Mouse (Mus musculus) testis, adult 2 months (tissue): ENCODE results near the gene Tmem131l.

Experiments used
- CTCF ChIP-seq: fragments of 200-500 bp; IDR thresholded peaks from 2 replicates; pipeline ENCODE4 v1.5.1; 2012; ENCODE audit warnings: low read depth, mild to moderate bottlenecking, inconsistent platforms, low read length, moderate library complexity; ENCODE audit not compliant: control insufficient read depth, insufficient read depth, insufficient replicate concordance
- POLR2A ChIP-seq: fragments of 200-500 bp; IDR thresholded peaks from 2 replicates; pipeline ENCODE4 v1.6.1; 2012; ENCODE audit warnings: low read depth, mild to moderate bottlenecking, inconsistent platforms, low read length, moderate library complexity; ENCODE audit not compliant: control insufficient read depth

- TF ChIP-seq CTCF, result no peak
- TF ChIP-seq POLR2A, result no peak
These were observed 51.8 kb downstream of the Tmem131l start for GRCm38 (mm10) chr3:83988214-83988613.
